Mouse (Mus musculus) liver, postnatal 0 days (tissue): ENCODE data around the gene Nagk.
"Not testable (repeated sequence)": the region's sequence is repeated elsewhere in the genome, so short reads cannot be mapped to it uniquely, and the experiment has no call there.

Source experiments
- CTCF ChIP-seq: sonication (generic); IDR thresholded peaks from 2 replicates; pipeline ENCODE4 v1.5.1; 2016; ENCODE audit warnings: antibody characterized with exemption, low read depth
- EP300 ChIP-seq: IDR thresholded peaks from 2 replicates; pipeline ENCODE4 v1.6.1; 2016; ENCODE audit warnings: antibody characterized with exemption, low read depth, mild to moderate bottlenecking

DNA sequence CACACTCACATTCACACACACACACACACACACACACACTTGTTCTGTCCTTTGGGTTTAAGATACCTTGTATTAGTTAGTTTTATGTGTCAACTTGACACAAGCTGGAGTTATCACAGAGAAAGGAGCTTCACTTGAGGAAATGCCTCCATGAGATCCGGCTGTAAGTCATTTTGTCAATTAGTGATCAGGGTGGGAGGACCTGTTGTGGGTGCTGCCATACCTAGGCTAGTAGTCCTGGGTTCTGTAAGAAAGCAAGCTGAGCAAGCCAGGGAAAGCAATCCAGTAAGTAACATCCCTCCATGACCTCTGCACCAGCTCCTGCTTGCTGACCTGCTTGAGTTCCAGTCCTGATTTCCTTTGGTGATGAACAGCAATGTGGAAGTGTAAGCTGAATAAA lies 37.6 kb downstream of the Nagk start:
- not testable (repeated sequence) for TF ChIP-seq CTCF, EP300
